Mouse (Mus musculus): ENCODE measurements at regions not wholly inside any gene's neighbourhood (a gene's known extent, or its start where the extent isn't known, plus 50 kb on each side); places are given as distances from the start of the nearest gene placed in this dataset.
A peak's percentile ranks its signal among the peaks of the same experiment; 100 is the strongest.

- Histone ChIP-seq H3K4me2 (ENCODE audit: low read depth, low read length) (no peak overlapping the region), H3K4me3 (ENCODE audit: low read depth, low read length) (no peak overlapping the region), H3K9ac (ENCODE audit: low read depth, low read length) (no peak overlapping the region), H3K36me3 (ENCODE audit: control insufficient read depth, insufficient read depth) (no peaks in the 10 kb centered on the region), H3K27ac (ENCODE audit: low read length) (no peak overlapping the region), H3K27me3 (ENCODE audit: control insufficient read depth, insufficient read depth, low read depth, low read length) (no peaks in the 10 kb centered on the region), H3K4me1 (ENCODE audit: control insufficient read depth, low read depth, low read length) (no peaks in the 10 kb centered on the region), H3K9me3 (replicated peaks; ENCODE audit: control insufficient read depth, low read length) (no peaks in the 10 kb centered on the region)
- 55% methylated on average over 4 of the region's 4 CpGs for WGBS (ENCODE audit: insufficient replicate concordance)
- ATAC-seq (ENCODE audit: low read depth), result no peak
Observed at GRCm38 (mm10) chr12:58557261-58557660, 288.2 kb upstream of the Clec14a start.

GRCm38 (mm10) chr12:58556741-58557140 is 287.7 kb upstream of the Clec14a start:
- no peak for ATAC-seq (ENCODE audit: low read depth)
- no peak overlapping the region for H3K27ac ChIP-seq (ENCODE audit: low read length)
- no peaks in the 10 kb centered on the region for H3K27me3 ChIP-seq (ENCODE audit: control insufficient read depth, insufficient read depth, low read depth, low read length)
- WGBS (ENCODE audit: insufficient replicate concordance), result 63% methylated on average over 4 of the region's 4 CpGs
- H3K36me3 ChIP-seq (ENCODE audit: control insufficient read depth, insufficient read depth), result no peaks in the 10 kb centered on the region
- no peaks in the 10 kb centered on the region for H3K4me1 ChIP-seq (ENCODE audit: control insufficient read depth, low read depth, low read length)
- no peak overlapping the region for H3K4me2 ChIP-seq (ENCODE audit: low read depth, low read length)
- H3K9me3 ChIP-seq (replicated peaks; ENCODE audit: control insufficient read depth, low read length), result no peaks in the 10 kb centered on the region
- no peak overlapping the region for H3K9ac ChIP-seq (ENCODE audit: low read depth, low read length)
- no peak overlapping the region for H3K4me3 ChIP-seq (ENCODE audit: low read depth, low read length)

- ATAC-seq (ENCODE audit: low read depth), result no peak
- WGBS (ENCODE audit: insufficient replicate concordance), result 43% methylated on average over 1 of the region's 1 CpGs
- no peaks in the 10 kb centered on the region for H3K4me1 ChIP-seq (ENCODE audit: control insufficient read depth, low read depth, low read length)
Observed at GRCm38 (mm10) chr12:58556060-58556459, 287.0 kb upstream of the Clec14a start.

GRCm38 (mm10) chr12:58550859-58551761 is 282.0 kb upstream of the Clec14a start:
- Histone ChIP-seq H3K4me3 (ENCODE audit: low read depth, low read length) (no peak overlapping the region), H3K9ac (ENCODE audit: low read depth, low read length) (no peak overlapping the region), H3K36me3 (ENCODE audit: control insufficient read depth, insufficient read depth) (no peaks in the 10 kb centered on the region), H3K27me3 (ENCODE audit: control insufficient read depth, insufficient read depth, low read depth, low read length) (no peaks in the 10 kb centered on the region), H3K9me3 (replicated peaks; ENCODE audit: control insufficient read depth, low read length) (no peaks in the 10 kb centered on the region), H3K4me1 (ENCODE audit: control insufficient read depth, low read depth, low read length) (no peaks in the 10 kb centered on the region), H3K4me2 (ENCODE audit: low read depth, low read length) (no peak overlapping the region), H3K27ac (ENCODE audit: low read length) (no peak overlapping the region)
- ATAC-seq (ENCODE audit: low read depth), result no peak
- 42% methylated on average over 9 of the region's 9 CpGs for WGBS (ENCODE audit: insufficient replicate concordance)

More at GRCm38 (mm10) chr12:58556060-58556459, 287.0 kb upstream of the Clec14a start:
- Histone ChIP-seq H3K27ac (ENCODE audit: low read length) (no peak overlapping the region), H3K36me3 (ENCODE audit: control insufficient read depth, insufficient read depth) (no peaks in the 10 kb centered on the region), H3K9me3 (replicated peaks; ENCODE audit: control insufficient read depth, low read length) (no peaks in the 10 kb centered on the region), H3K27me3 (ENCODE audit: control insufficient read depth, insufficient read depth, low read depth, low read length) (no peaks in the 10 kb centered on the region), H3K9ac (ENCODE audit: low read depth, low read length) (no peak overlapping the region), H3K4me3 (ENCODE audit: low read depth, low read length) (no peak overlapping the region), H3K4me2 (ENCODE audit: low read depth, low read length) (no peak overlapping the region)

- no peak overlapping the region for H3K9ac ChIP-seq (ENCODE audit: low read depth, low read length)
- H3K27me3 ChIP-seq (ENCODE audit: control insufficient read depth, insufficient read depth, low read depth, low read length), result no peaks in the 10 kb centered on the region
- no peak overlapping the region for H3K4me2 ChIP-seq (ENCODE audit: low read depth, low read length)
- H3K36me3 ChIP-seq (ENCODE audit: control insufficient read depth, insufficient read depth), result no peaks in the 10 kb centered on the region
- H3K27ac ChIP-seq (ENCODE audit: low read length), result no peak overlapping the region
- WGBS (ENCODE audit: insufficient replicate concordance), result 74% methylated on average over 4 of the region's 4 CpGs
- H3K4me3 ChIP-seq (ENCODE audit: low read depth, low read length), result no peak overlapping the region
- H3K9me3 ChIP-seq (replicated peaks; ENCODE audit: control insufficient read depth, low read length), result no peaks in the 10 kb centered on the region
- H3K4me1 ChIP-seq (ENCODE audit: control insufficient read depth, low read depth, low read length), result no peaks in the 10 kb centered on the region
- ATAC-seq (ENCODE audit: low read depth), result no peak
Observed at GRCm38 (mm10) chr12:58545832-58546538, 276.9 kb upstream of the Clec14a start.

- 59% methylated on average over 4 of the region's 4 CpGs for WGBS (ENCODE audit: insufficient replicate concordance)
- no peaks in the 10 kb centered on the region for H3K9me3 ChIP-seq (replicated peaks; ENCODE audit: control insufficient read depth, low read length)
- no peaks in the 10 kb centered on the region for H3K27me3 ChIP-seq (ENCODE audit: control insufficient read depth, insufficient read depth, low read depth, low read length)
Observed at GRCm38 (mm10) chr12:58544862-58545261, 275.8 kb upstream of the Clec14a start.

GRCm38 (mm10) chr12:58538305-58538719 is 269.2 kb upstream of the Clec14a start:
- Histone ChIP-seq H3K36me3 (ENCODE audit: control insufficient read depth, insufficient read depth) (no peaks in the 10 kb centered on the region), H3K9ac (ENCODE audit: low read depth, low read length) (no peak overlapping the region), H3K9me3 (replicated peaks; ENCODE audit: control insufficient read depth, low read length) (no peaks in the 10 kb centered on the region), H3K27me3 (ENCODE audit: control insufficient read depth, insufficient read depth, low read depth, low read length) (no peaks in the 10 kb centered on the region), H3K4me2 (ENCODE audit: low read depth, low read length) (no peak overlapping the region), H3K27ac (ENCODE audit: low read length) (no peak overlapping the region), H3K4me1 (ENCODE audit: control insufficient read depth, low read depth, low read length) (no peaks in the 10 kb centered on the region), H3K4me3 (ENCODE audit: low read depth, low read length) (no peak overlapping the region)
- ATAC-seq (ENCODE audit: low read depth), result peak; percentile 62
- WGBS (ENCODE audit: insufficient replicate concordance), result 12% methylated on average over 5 of the region's 5 CpGs

More at GRCm38 (mm10) chr12:58544862-58545261, 275.8 kb upstream of the Clec14a start:
- no peak overlapping the region for H3K27ac ChIP-seq (ENCODE audit: low read length)
- H3K4me2 ChIP-seq (ENCODE audit: low read depth, low read length), result no peak overlapping the region
- no peak overlapping the region for H3K9ac ChIP-seq (ENCODE audit: low read depth, low read length)
- no peaks in the 10 kb centered on the region for H3K4me1 ChIP-seq (ENCODE audit: control insufficient read depth, low read depth, low read length)
- no peaks in the 10 kb centered on the region for H3K36me3 ChIP-seq (ENCODE audit: control insufficient read depth, insufficient read depth)
- no peak overlapping the region for H3K4me3 ChIP-seq (ENCODE audit: low read depth, low read length)
- no peak for ATAC-seq (ENCODE audit: low read depth)

- H3K4me2 ChIP-seq (ENCODE audit: low read depth, low read length), result no peak overlapping the region
- no peaks in the 10 kb centered on the region for H3K27me3 ChIP-seq (ENCODE audit: control insufficient read depth, insufficient read depth, low read depth, low read length)
- no peak for ATAC-seq (ENCODE audit: low read depth)
- no peaks in the 10 kb centered on the region for H3K9me3 ChIP-seq (replicated peaks; ENCODE audit: control insufficient read depth, low read length)
- no peak overlapping the region for H3K4me3 ChIP-seq (ENCODE audit: low read depth, low read length)
- no peak overlapping the region for H3K27ac ChIP-seq (ENCODE audit: low read length)
- no peaks in the 10 kb centered on the region for H3K36me3 ChIP-seq (ENCODE audit: control insufficient read depth, insufficient read depth)
- no peak overlapping the region for H3K9ac ChIP-seq (ENCODE audit: low read depth, low read length)
- 29% methylated on average over 6 of the region's 8 CpGs for WGBS (ENCODE audit: insufficient replicate concordance)
- H3K4me1 ChIP-seq (ENCODE audit: control insufficient read depth, low read depth, low read length), result no peaks in the 10 kb centered on the region
Observed at GRCm38 (mm10) chr12:58537833-58538232, 268.7 kb upstream of the Clec14a start.
